Mouse (Mus musculus) megakaryocyte, embryonic 14.5 days (primary cell): ENCODE data around the gene Ppp1r9a.

ENCODE experiments used
- FLI1 ChIP-seq: IDR thresholded peaks from 2 replicates; pipeline ENCODE4 v1.6.1; 2012; ENCODE audit warnings: low read length, inconsistent platforms, mixed read lengths
- GATA1 ChIP-seq: IDR thresholded peaks from 3 replicates; pipeline ENCODE4 v1.6.1; 2012; ENCODE audit warnings: mixed read lengths, low read length, inconsistent platforms, borderline replicate concordance

DNA sequence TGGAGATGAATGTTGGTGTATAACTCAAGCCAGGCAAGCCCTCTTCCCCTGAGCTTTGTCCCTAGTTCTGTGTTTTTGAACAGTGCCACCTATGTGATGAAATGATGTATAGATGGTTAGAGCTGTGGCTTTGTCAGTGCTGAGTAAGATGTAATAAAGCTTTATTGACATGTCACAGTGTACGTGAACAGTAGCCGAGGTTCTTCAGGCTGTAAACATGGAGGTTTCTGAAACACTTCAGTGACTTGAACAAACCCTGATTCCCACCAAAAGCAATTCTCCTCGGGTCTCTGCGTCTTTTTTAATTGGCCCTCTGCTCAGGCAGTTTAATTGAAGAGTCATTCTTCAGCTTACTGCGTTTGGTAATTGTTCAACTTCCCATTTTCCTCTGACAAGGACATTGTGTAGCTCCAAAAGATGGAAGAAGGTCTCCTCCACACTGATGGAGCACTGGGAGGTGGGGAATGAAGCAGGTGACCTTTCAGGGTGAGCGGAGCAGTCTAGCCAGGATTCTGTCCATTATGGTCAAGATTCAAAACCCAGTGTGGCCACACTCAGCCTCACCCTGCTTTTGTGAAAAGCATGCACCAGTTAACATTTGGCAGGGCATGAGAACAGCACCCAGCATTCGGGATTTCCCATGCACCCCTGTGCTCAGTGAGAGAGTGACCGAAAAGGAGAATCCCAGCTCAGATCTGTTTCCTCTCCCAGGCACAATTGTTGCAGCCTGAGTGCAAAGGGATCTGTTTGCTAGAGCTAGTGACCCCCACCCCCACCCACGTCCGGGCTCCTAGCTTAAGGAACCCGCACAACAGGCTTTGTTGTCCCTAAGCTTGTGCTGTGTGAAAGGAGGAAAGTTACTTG lies 108.1 kb downstream of the Ppp1r9a start:
- TF ChIP-seq GATA1 (no peak), FLI1 (no peak)
